Mouse (Mus musculus) B cell, adult 2 months (primary cell): ENCODE measurements around the gene Thumpd3.

Experiments
- DNase-seq, 2 experiments: peaks; one replicate each; pipeline ENCODE4 v3.0.0; 2022

The Thumpd3 gene

GRCm38 (mm10) chr6:113046041-113046975, at the start of gene Thumpd3:
Gene Thumpd3, plus strand, starts transcription at chr6:113046225.
- DNase-seq = peak; percentile 98

DNA sequence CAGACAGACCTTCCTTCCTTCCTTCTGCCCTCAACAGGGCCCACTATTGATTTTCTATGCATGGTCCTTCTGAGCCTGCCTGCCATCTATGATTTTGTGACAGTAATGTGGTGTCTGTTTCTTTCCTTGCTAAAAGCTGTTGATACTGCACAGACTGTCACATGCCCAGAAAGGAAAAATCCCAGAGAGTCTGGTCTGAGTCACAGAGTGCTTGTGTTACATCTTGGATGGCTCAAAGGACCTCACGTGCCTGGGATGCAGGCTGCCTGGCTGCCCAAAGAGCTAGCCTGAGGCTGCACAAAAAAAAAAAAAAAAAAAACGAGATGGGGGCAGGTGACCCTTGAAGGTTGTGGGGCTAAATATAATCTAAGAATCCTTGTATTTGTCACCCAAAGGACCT, 46.8 kb upstream of the Thumpd3 start:
- DNase-seq = no peak

DNA sequence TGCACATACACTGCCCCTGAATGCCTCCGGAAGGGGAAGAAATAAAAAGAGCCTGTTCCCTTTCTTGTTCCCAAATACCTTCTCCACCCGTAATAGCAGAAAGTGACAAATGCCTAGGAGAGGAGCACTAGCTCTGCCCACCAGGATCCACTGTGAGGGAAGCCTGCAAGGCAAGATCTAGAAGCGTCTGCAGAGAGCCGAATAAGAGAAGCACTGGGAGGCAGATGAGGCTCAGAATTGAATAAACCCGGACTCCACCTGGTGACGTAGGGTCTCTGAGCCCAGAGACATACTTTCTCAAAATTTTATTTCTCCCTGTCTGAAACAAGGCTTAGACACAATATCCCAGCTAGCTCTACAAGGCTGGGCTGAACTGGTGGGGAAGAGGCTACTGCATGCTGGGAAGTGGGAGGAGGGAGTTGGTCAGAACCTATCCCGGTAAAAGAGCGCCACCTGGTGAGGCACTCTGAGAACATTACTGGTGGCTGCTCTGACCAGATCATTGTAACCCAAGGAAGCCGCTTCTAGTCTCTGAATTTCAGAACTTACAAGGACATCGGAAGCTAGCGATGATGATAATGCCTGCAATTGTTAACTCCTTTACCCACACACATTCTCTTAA, 45.2 kb upstream of the Thumpd3 start:
- peak; percentile 76 for DNase-seq

DNA sequence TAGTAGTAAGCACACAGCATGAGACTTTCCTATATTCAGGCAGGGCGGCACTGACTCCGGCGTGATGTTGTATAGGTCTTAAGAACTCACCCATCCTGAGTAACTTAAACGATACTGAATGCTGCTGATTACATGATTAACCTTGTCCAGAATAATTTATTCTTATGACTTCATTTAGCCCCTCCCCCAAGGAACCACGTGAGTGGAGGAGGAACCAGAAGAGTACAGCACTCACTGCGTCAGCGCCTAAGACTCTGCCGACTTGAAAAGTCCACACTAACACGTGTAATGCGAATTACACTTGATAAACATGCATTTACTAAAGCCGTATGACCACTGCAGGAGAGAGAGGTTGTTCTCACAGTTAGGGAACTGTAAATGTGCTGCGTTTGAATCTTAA, 44.3 kb upstream of the Thumpd3 start:
- peak; percentile 40 to 57 for DNase-seq

DNA sequence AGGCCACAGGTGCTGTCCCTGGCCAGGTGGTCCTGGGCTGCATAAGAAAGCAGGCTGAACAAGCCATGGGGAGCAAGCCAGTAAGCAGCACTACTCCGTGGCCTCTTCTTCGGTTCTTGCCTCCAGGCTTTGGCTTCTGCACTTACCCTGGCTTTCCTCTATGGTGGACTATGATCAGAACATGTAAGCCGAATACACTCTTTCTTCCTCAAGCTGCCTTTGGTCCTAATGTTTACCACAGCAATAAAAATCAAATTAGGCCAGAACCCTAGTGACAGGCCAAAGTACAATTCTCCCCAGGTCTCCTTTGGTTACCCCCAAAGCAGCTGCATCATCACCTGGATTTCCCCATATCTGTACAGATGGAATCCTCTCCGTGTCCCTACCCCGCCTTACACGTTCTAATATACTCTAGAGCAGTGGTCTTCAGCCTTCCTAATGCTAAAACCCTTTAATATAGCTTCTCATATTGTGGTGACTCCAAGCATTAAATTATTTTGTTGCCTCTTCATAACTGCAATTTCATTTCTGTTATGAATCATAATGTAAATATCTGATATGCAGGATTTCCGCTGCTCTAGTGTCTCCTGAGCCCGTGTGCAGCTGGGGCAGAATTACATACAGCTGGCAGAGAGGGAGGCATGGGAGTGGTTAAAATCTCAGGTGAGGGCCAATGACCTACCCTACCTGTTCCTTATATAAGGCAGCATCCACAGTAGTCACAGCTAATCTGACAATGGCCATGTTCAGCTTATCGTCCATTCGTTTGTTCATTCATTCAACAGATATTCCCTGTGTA, 42.5 kb upstream of the Thumpd3 start:
- DNase-seq = no peak

- no peak for DNase-seq
Measured at GRCm38 (mm10) chr6:113006833-113007232, 39.2 kb upstream of the Thumpd3 start.

DNA sequence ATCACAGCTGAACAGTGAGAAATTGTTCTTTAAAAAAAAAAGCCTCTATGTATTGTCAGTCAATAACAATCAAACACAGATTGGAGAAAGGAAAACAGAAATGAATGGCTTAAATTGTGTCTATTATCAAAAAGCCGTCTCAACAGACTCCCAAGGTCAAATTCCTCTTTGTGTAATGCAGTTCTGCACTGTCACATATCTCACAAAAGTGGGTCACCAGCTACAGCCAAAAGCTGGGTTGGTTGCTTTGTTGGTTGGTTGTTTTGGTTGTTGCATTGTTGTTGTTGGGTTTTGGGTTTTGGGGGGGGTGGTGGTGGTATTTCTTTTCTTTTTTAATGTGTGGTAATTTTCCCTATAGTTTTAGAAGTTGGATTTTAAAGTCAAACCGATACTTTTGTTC, 34.1 kb upstream of the Thumpd3 start:
- DNase-seq = no peak

GRCm38 (mm10) chr6:113012495-113012941, 33.5 kb upstream of the Thumpd3 start:
- DNase-seq = no peak

DNA sequence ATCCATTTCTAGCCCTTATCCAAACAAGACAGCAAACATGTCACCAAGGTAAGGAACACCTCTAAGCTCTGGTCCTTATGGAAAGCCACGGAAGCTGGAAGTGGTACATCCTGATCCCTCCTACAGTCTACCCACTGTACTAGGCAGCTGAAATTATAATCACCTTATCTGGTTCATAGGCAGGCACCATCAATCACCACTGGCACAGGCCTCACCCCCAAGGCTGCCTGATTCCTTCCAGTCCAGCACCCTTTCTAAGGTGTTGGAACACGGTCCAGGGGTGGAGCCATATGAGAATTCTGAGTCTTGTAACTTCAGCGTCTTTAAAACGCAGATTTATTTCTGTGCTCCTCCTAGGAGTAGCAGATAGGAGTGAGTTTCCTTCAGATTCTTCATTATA, 32.5 kb upstream of the Thumpd3 start:
- DNase-seq = no peak

DNA sequence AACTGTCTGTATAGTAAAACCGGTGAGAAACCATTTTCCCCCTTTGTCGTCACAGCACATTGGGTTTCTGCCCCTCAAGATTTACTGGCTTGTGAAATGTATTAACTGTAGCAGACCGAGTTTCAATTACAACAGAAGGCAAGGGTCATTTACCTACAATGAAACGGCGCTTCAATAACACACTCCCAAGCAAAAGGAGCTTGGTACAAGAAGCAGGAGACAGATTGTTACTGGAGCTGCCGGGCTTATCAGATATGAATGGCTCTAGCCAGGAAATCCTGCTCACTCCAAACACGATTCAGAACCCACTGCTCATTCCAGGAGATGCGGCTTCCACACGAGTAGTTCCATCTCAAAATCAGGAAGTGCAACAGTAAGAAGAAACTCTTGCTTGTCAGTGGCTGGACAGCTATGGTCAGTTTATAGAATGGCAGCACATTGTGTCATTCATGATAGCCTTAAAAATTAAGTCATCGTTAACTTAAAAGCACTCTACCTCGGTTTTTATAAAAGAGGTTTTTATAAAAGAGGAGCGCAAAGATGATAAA, 28.5 kb upstream of the Thumpd3 start:
- DNase-seq = no peak

DNA sequence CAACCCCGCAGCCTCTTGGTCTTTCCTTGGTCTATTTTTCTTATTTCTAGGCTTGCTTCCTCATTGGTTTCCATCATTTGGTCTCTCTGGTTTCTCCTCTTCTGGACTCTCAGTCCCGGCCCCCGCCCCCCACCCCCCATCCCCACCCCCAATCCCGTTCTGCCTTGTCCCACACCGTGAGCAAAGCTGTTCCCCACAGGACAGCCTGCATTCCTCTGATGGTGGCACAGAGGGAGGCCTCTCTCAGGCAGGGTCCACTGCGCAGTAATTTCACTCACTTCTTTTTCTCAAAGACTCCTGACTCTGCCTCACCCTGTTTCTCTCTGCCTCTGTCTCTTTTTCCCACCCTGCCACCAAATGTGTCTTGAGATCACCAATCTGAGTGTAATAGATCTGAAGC, 27.9 kb upstream of the Thumpd3 start:
- no peak for DNase-seq

DNA sequence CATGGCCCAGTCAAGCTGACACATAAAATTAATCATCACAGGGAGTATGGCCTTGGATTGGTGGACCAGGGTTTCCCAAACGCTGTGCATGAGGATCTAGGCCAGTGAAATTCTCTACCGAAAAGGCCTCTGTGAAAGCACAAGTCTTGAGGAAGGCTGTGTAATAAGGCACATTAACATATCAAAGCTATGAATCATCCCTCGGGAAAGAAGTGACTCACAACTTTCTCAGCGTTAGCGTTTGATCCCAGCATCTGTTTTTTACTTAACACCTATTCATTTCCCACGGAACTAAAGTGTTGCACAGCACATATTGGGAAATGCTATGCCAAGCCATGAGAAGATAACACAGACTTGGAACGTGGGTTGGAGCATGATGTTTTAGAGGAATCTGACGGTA, 21.2 kb upstream of the Thumpd3 start:
- no peak for DNase-seq

DNA sequence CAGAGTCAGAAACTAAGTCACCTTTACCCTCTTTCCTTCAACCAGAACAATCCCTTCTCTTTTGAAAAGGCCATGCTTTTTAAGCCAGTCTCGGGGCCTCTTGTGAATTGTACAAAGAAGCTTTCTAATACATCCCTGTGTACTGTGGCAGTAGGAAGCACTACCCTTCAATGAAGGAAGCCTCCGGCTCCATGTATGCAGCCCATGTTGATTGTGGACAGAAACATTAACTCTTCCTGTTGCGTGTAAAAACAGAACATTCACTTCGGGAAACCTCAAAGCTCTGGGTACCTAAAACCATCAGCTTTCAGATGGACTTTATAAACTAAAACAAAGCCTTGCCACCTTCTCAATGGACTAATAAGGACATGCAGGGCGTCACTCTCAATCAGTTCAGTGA, 20.3 kb upstream of the Thumpd3 start:
- DNase-seq = no peak

GRCm38 (mm10) chr6:113027446-113027845, 18.6 kb upstream of the Thumpd3 start:
- DNase-seq = no peak

GRCm38 (mm10) chr6:113029006-113029405, 17.0 kb upstream of the Thumpd3 start:
- DNase-seq = no peak

GRCm38 (mm10) chr6:113030553-113030952, 15.5 kb upstream of the Thumpd3 start:
- no peak for DNase-seq

DNA sequence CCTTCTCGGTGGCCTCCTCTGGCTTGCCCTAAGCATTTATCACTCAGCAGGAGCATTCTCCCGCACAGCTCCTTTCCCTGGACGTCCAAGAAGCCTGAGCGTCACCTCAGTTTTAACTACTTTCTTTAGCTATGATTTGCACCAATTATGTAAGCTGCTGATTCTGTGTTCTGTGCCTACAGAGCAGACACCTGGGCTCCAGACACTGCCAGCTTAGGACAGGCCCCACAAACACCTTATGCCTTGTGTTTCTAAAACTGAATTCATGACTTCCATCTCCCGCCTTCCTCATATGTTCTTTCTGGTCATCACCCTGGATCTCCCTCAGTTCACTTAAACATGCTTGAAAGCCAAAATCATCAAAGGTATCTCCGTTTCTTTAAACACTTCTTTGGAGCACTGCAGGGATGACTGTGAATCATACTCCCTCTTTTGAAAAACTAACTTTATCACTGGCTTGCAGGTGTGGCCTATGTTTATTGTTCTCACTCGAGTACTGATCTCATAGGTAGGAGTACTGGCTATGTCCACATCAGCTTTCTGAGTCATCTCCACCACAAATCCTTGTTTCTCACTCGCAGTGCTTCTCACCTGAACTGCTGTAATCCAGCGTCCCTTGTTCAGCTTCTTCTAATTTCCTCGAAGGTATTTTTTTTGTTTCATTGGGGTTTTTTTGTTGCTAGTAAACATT, 14.9 kb upstream of the Thumpd3 start:
- no peak for DNase-seq

DNA sequence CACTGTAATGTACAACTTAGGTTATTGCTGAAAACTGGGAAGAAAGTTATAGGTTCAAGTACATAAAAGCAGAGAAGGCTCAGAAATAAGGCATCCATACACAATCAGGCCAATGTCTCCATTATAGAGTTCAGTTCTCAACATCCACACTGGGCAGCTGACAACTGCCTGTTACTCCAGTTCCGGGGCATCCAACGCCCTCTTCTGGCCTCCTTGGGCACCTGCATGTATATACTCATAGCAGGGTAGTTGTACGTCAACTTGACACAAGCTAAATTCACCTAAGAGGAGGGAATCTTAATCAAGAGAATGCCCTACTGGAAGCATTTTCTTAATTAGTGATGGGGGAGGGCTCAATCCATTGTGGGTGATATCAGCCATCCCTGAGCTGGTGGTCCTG, 13.9 kb upstream of the Thumpd3 start:
- DNase-seq = no peak

DNA sequence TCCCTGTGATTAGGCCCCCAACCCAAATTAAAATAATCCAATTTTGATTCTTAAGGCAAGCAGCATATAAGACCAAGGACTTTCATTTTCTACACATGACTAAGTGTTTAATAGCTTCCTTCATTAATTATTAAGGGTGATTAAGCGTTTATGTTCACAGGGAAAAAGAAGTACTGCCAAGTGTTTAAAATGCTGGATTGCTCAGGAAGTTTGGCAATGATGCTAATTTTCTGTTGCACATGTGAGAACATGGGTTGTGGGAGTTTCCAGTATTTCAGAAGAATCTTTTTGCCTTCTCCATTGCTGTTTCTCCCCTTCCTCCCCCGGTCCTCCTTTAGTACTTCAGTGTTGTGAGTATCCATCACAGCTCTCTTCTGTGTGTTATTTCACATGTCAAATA, 12.8 kb upstream of the Thumpd3 start:
- DNase-seq = no peak

- no peak for DNase-seq
Measured at GRCm38 (mm10) chr6:113034466-113034865, 11.6 kb upstream of the Thumpd3 start.

GRCm38 (mm10) chr6:113036463-113037175, 9.4 kb upstream of the Thumpd3 start:
- DNase-seq = no peak
